ENCODE assay signal across 8 mouse cellular contexts in genomic region chr9:109874797-109875691, GRCm38 (mm10). TPM values are rescaled to one million over a fixed set of nuclear protein-coding genes. Genes with fewer than 3 reads are reported as not detected.
DNase-seq lines count a peak whose midpoint lies in the region; ATAC-seq and TF ChIP-seq lines count a peak whose summit lies in the region.

TSS of gene Cdc25a (plus strand) at chr9:109875579.

- no peak for TF ChIP-seq RAD21 in MEL (IDR thresholded peaks at IDR 0.05; ENCODE audit: low read depth, low read length)

- peaks cover 40% of the 10 kb centered on the region for H3K79me2 ChIP-seq in MEL (ENCODE audit: control insufficient read depth, insufficient read depth, low read length, poor library complexity)

- H3K4me2 ChIP-seq in forebrain, postnatal 0 days (ENCODE audit: low read depth), result peak within 1 kb of the TSS; percentile 92
- H3K4me2 ChIP-seq in lung, embryonic 15.5 days, result peak within 1 kb of the TSS; percentile 60

- peak; percentile 92 to 99 for TF ChIP-seq POLR2A in MEL (IDR thresholded peaks at IDR 0.05; ENCODE audit: control insufficient read depth in 1 of 2, insufficient read depth in 1 of 2, low read depth in 1 of 2, low read length in 2 of 2, poor library complexity in 1 of 2)
- no peak for TF ChIP-seq POLR2A in cerebellum, adult 2 months (IDR thresholded peaks at IDR 0.05; ENCODE audit: borderline replicate concordance, insufficient read depth, low read length)

- peak; percentile 100 for DNase-seq in MEL (ENCODE audit: low read depth, low spot score)
- DNase-seq in cerebellum, adult 2 months, result peak; percentile 98 to 99
- DNase-seq in forebrain, postnatal 0 days, result peak; percentile 98
- DNase-seq in heart, postnatal 4 days, result peak; percentile 98
- peak; percentile 95 to 97 for DNase-seq in layer of hippocampus, adult 8-10 months (ENCODE audit: low spot score in 2 of 2)
- peak; percentile 98 for DNase-seq in ovary, adult 18-20 months (ENCODE audit: low spot score)
- DNase-seq in thymus, postnatal 0 days (ENCODE audit: low spot score), result peak; percentile 100

- peak within 1 kb of the TSS; percentile 95 for H3K9ac ChIP-seq in MEL (ENCODE audit: control insufficient read depth, low read depth, low read length, poor library complexity, severe bottlenecking)
- peak within 1 kb of the TSS; percentile 77 for H3K9ac ChIP-seq in forebrain, postnatal 0 days
- peak within 1 kb of the TSS; percentile 79 for H3K9ac ChIP-seq in lung, embryonic 15.5 days

- peak within 1 kb of the TSS; percentile 99 for H3K27ac ChIP-seq in MEL (ENCODE audit: control insufficient read depth, low read depth, low read length)
- H3K27ac ChIP-seq in cerebellum, adult 2 months (ENCODE audit: insufficient read depth, low read length), result peak within 1 kb of the TSS; percentile 53
- H3K27ac ChIP-seq in forebrain, postnatal 0 days (ENCODE audit: low read depth, low read length), result peak within 1 kb of the TSS; percentile 75
- H3K27ac ChIP-seq in lung, embryonic 15.5 days, result peak within 1 kb of the TSS; percentile 96

- peaks cover 19 to 42% of the 10 kb centered on the region in 2 experiments for H3K36me3 ChIP-seq in MEL (ENCODE audit: control insufficient read depth in 1 of 2, insufficient read depth in 2 of 2, low read length in 2 of 2)
- peaks cover 12% of the 10 kb centered on the region for H3K36me3 ChIP-seq in forebrain, postnatal 0 days (ENCODE audit: insufficient read depth)
- H3K36me3 ChIP-seq in lung, embryonic 15.5 days, result peaks cover 24% of the 10 kb centered on the region

- H3K4me3 ChIP-seq in MEL (ENCODE audit: control insufficient read depth in 1 of 2, insufficient read depth in 1 of 2, low read depth in 2 of 2, low read length in 2 of 2), result peak within 1 kb of the TSS; percentile 92 to 97
- H3K4me3 ChIP-seq in cerebellum, adult 2 months (replicated peaks; ENCODE audit: insufficient read depth, low read depth, low read length), result peak within 1 kb of the TSS; percentile 88
- H3K4me3 ChIP-seq in forebrain, postnatal 0 days (ENCODE audit: low read depth, low read length), result peak within 1 kb of the TSS; percentile 82
- peak within 1 kb of the TSS; percentile 63 for H3K4me3 ChIP-seq in lung, embryonic 15.5 days

- H3K27me3 ChIP-seq in MEL (ENCODE audit: control insufficient read depth in 1 of 2, insufficient read depth in 2 of 2, low read length in 2 of 2), result no peaks in the 10 kb centered on the region
- H3K27me3 ChIP-seq in cerebellum, adult 2 months (ENCODE audit: control insufficient read depth, insufficient read depth, low read length), result no peaks in the 10 kb centered on the region
- no peaks in the 10 kb centered on the region for H3K27me3 ChIP-seq in forebrain, postnatal 0 days (ENCODE audit: insufficient read depth, low read length)
- H3K27me3 ChIP-seq in lung, embryonic 15.5 days, result no peaks in the 10 kb centered on the region

- peak; percentile 96 for ATAC-seq in forebrain, postnatal 0 days
- ATAC-seq in lung, embryonic 15.5 days (ENCODE audit: borderline replicate concordance, extremely low read depth, low FRiP score, low TSS enrichment), result peak; percentile 91

- no peak for TF ChIP-seq EP300 in MEL (IDR thresholded peaks at IDR 0.05; ENCODE audit: low read depth in 1 of 2, low read length in 2 of 2)

- peak; percentile 23 to 74 (median 42); a peak in 5 of 6 replicates for TF ChIP-seq CTCF in MEL (IDR thresholded peaks at IDR 0.05 in 2 of 3, conservative IDR thresholded peaks at IDR 0.05 in 1 of 3; ENCODE audit: control insufficient read depth in 1 of 3, insufficient read depth in 1 of 3, low read depth in 2 of 3, low read length in 3 of 3, poor library complexity in 1 of 3, severe bottlenecking in 1 of 3)
- no peak; the same call in 1 of the 2 replicates for TF ChIP-seq CTCF in cerebellum, adult 2 months (IDR thresholded peaks at IDR 0.05; ENCODE audit: borderline replicate concordance, insufficient read depth, low read depth, low read length)
- TF ChIP-seq CTCF in forebrain, postnatal 0 days (IDR thresholded peaks at IDR 0.05; ENCODE audit: low read depth), result peak; percentile 68

- WGBS in cerebellum, adult 2 months, result 7% methylated on average over 33 of the region's 33 CpGs
- WGBS in forebrain, postnatal 0 days, result 7% methylated on average over 33 of the region's 33 CpGs
- WGBS in lung, embryonic 15.5 days, result 6% methylated on average over 33 of the region's 33 CpGs

- H3K9me3 ChIP-seq in MEL (replicated peaks; ENCODE audit: insufficient read depth, low read length), result no peaks in the 10 kb centered on the region
- H3K9me3 ChIP-seq in forebrain, postnatal 0 days (ENCODE audit: low read length), result no peaks in the 10 kb centered on the region
- no peaks in the 10 kb centered on the region for H3K9me3 ChIP-seq in lung, embryonic 15.5 days

- H3K4me1 ChIP-seq in MEL (ENCODE audit: control insufficient read depth in 1 of 2, insufficient read depth in 2 of 2, low read length in 2 of 2), result peaks cover 14 to 21% of the 10 kb centered on the region in 2 experiments
- H3K4me1 ChIP-seq in cerebellum, adult 2 months (ENCODE audit: control insufficient read depth, insufficient read depth, low read length), result peaks cover 5% of the 10 kb centered on the region; the same call in 1 of the 2 replicates
- H3K4me1 ChIP-seq in forebrain, postnatal 0 days (ENCODE audit: insufficient read depth), result no peaks in the 10 kb centered on the region
- peaks cover 10% of the 10 kb centered on the region for H3K4me1 ChIP-seq in lung, embryonic 15.5 days

TF ChIP-seq in MEL, 35 proteins besides CTCF, POLR2A, EP300 and RAD21 (continues in another document):
- TF ChIP-seq SMC3 (IDR thresholded peaks at IDR 0.05; ENCODE audit: low read depth, low read length) (no peak), ZMIZ1 (IDR thresholded peaks at IDR 0.05; ENCODE audit: low read depth, low read length) (peak; percentile 92), ZNF384 (IDR thresholded peaks at IDR 0.05; ENCODE audit: low read depth, low read length) (peak; percentile 96), GATA1 (IDR thresholded peaks at IDR 0.05; ENCODE audit: low read depth, low read length) (no peak), MAX (IDR thresholded peaks at IDR 0.05; ENCODE audit: low read length) (no peak), TCF12 (IDR thresholded peaks at IDR 0.05; ENCODE audit: low read depth, low read length) (peak; percentile 75), SIN3A (IDR thresholded peaks at IDR 0.05; ENCODE audit: low read length) (peak; percentile 73), RCOR1 (IDR thresholded peaks at IDR 0.05; ENCODE audit: low read depth, low read length) (no peak), TBP (IDR thresholded peaks at IDR 0.05; ENCODE audit: low read depth, low read length) (peak; percentile 94), JUND (IDR thresholded peaks at IDR 0.05; ENCODE audit: low read depth, low read length) (no peak), NELFE (IDR thresholded peaks at IDR 0.05; ENCODE audit: low read depth, low read length) (peak; percentile 97), MEF2A (IDR thresholded peaks at IDR 0.05; ENCODE audit: extremely low read depth, insufficient replicate concordance, low read depth, low read length, poor library complexity, severe bottlenecking) (no peak), MXI1 (IDR thresholded peaks at IDR 0.05; ENCODE audit: low read depth, low read length) (peak; percentile 75; the same call in 1 of the 2 replicates), UBTF (IDR thresholded peaks at IDR 0.05; ENCODE audit: borderline replicate concordance, insufficient read depth, low read depth, low read length) (no peak), TAL1 (IDR thresholded peaks at IDR 0.05; ENCODE audit: low read length) (no peak), USF1 (IDR thresholded peaks at IDR 0.05; ENCODE audit: low read depth, low read length) (peak; percentile 85), ETS1 (IDR thresholded peaks at IDR 0.05; ENCODE audit: low read depth, low read length) (no peak; the same call in 1 of the 2 replicates), POLR2AphosphoS2 (IDR thresholded peaks at IDR 0.05; ENCODE audit: low read length) (peak; percentile 86), HCFC1 (IDR thresholded peaks at IDR 0.05; ENCODE audit: low read depth, low read length) (peak; percentile 96), NRF1 (IDR thresholded peaks at IDR 0.05; ENCODE audit: insufficient read depth, low read depth, low read length, poor library complexity, severe bottlenecking) (0 out of 2 replicates have a peak, but pooled peaks have one; percentile 31), MYC (IDR thresholded peaks at IDR 0.05; ENCODE audit: low read depth, low read length) (peak; percentile 65; the same call in 1 of the 2 replicates), ELF1 (IDR thresholded peaks at IDR 0.05; ENCODE audit: low read depth, low read length) (peak; percentile 71; the same call in 1 of the 2 replicates), CHD2 (IDR thresholded peaks at IDR 0.05; ENCODE audit: low read length) (no peak), BHLHE40 (IDR thresholded peaks at IDR 0.05; ENCODE audit: borderline replicate concordance, low read depth, low read length) (no peak), USF2 (IDR thresholded peaks at IDR 0.05; ENCODE audit: borderline replicate concordance in 1 of 2, insufficient read depth in 1 of 2, low read depth in 1 of 2, low read length in 2 of 2) (no peak), ZC3H11A (IDR thresholded peaks at IDR 0.05; ENCODE audit: low read depth, low read length) (no peak), E2F4 (IDR thresholded peaks at IDR 0.05; ENCODE audit: borderline replicate concordance, low read depth, low read length) (peak; percentile 94; the same call in 1 of the 2 replicates), MYB (IDR thresholded peaks at IDR 0.05; ENCODE audit: low read depth, low read length) (no peak), ZKSCAN1 (IDR thresholded peaks at IDR 0.05; ENCODE audit: low read depth, low read length) (no peak), GABPA (IDR thresholded peaks at IDR 0.05; ENCODE audit: low read depth, low read length) (no peak), MAFK (IDR thresholded peaks at IDR 0.05; ENCODE audit: borderline replicate concordance, low read depth, low read length) (no peak), MAZ (IDR thresholded peaks at IDR 0.05; ENCODE audit: low read depth, low read length) (peak; percentile 95; the same call in 1 of the 2 replicates)

RNA-seq across cellular contexts. Expression of gene Cdc25a, which starts in this region (rescaled TPM):
- 50.6 and 67.4 TPM in 2 replicates for total RNA-seq in MEL (2012; rRNA removed)
- 10 to 100 TPM; 67.2 to 79.4 TPM for polyA plus RNA-seq in MEL (2012; ENCODE audit: insufficient read depth in 1 of 2, insufficient read length in 2 of 2, low read depth in 1 of 2, low replicate concordance in 2 of 2, missing spikeins in 1 of 2)
- polyA plus RNA-seq in cerebellum, adult 2 months (2012; rRNA removed), result 9.2 and 9.6 TPM in 2 replicates
- 14.4 and 16.1 TPM in 2 replicates for total RNA-seq in forebrain, postnatal 0 days (2014; rRNA removed)
- 7.7 and 8.7 TPM in 2 replicates for polyA plus RNA-seq in forebrain, postnatal 0 days (2015; fragmentation: Nextera tagmentation; extraction: Ambion mirVana)
- 10 to 100 TPM; 16.3 to 17.2 TPM for total RNA-seq in heart, postnatal 4 days (2021)
- 1 to 10 TPM; 5.1 to 7.7 (median 6.4) TPM for total RNA-seq in layer of hippocampus, adult 8-10 months (2022)
- 27.2 and 30.4 TPM in 2 replicates for polyA plus RNA-seq in lung, embryonic 15.5 days (2015; fragmentation: Nextera tagmentation; extraction: Ambion mirVana)
- 27.7 and 30.8 TPM in 2 replicates for polyA plus RNA-seq in thymus, postnatal 0 days (2015; fragmentation: Nextera tagmentation; extraction: Ambion mirVana)

Comparison
In these comparisons a context has a peak if more than half of its experiments do, and no peak if none do; other contexts are left out.
1. Peak in every context shown above with its lines: DNase-seq, ATAC-seq, H3K4me3 ChIP-seq and H3K27ac ChIP-seq.